Mouse (Mus musculus): Measurements from ENCODE around the gene Zfp91. TPM values are rescaled to one million over a fixed set of nuclear protein-coding genes. Genes with fewer than 3 reads are reported as not detected.
A peak's percentile ranks its signal among the peaks of the same experiment; 100 is the strongest.

Gene Zfp91
- polyA plus RNA-seq, 1 experiment from 2014 or later: 13.8 TPM

DNA sequence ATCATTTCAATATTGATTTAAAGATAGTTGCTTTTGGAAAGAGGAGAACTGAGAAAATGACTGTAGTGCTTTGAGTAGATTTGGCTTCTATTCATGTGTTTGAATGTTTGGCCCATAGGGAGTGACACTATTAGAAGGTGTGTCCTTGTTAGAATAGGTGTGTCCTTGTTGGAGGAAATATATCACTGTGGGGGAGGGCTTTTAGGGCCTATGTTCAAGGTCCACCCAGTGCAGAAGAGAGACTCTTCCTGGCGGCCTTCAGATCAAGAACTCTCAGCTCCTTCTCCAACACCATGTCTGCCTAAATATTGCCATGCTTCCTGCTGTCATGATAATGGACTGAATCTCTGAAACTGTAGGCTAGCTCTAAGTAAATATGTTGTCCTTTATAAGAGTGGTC is 8.3 kb upstream of the Zfp91 start:
- no peak overlapping the region for H3K4me3 ChIP-seq
- no peak for ATAC-seq (ENCODE audit: insufficient number of reproducible peaks, low FRiP score, low TSS enrichment, low read depth)
- H3K4me1 ChIP-seq: no peaks in the 10 kb centered on the region
- H3K9ac ChIP-seq: no peak overlapping the region
- H3K9me3 ChIP-seq: no peaks in the 10 kb centered on the region
- 100% methylated on average over 1 of the region's 1 CpGs for WGBS
- no peaks in the 10 kb centered on the region for H3K27me3 ChIP-seq
- no peak overlapping the region for H3K4me2 ChIP-seq
- H3K36me3 ChIP-seq: no peaks in the 10 kb centered on the region
- H3K27ac ChIP-seq: no peak overlapping the region

- WGBS: 75% methylated on average over 3 of the region's 3 CpGs
- no peak overlapping the region for H3K4me2 ChIP-seq
- H3K9ac ChIP-seq: no peak overlapping the region
- no peak for ATAC-seq (ENCODE audit: insufficient number of reproducible peaks, low FRiP score, low TSS enrichment, low read depth)
- no peaks in the 10 kb centered on the region for H3K4me1 ChIP-seq
- no peak overlapping the region for H3K4me3 ChIP-seq
- no peaks in the 10 kb centered on the region for H3K9me3 ChIP-seq
- H3K36me3 ChIP-seq: no peaks in the 10 kb centered on the region
- H3K27me3 ChIP-seq: no peaks in the 10 kb centered on the region
- H3K27ac ChIP-seq: no peak overlapping the region
Measured at GRCm38 (mm10) chr19:12802830-12803229, 6.9 kb upstream of the Zfp91 start.

DNA sequence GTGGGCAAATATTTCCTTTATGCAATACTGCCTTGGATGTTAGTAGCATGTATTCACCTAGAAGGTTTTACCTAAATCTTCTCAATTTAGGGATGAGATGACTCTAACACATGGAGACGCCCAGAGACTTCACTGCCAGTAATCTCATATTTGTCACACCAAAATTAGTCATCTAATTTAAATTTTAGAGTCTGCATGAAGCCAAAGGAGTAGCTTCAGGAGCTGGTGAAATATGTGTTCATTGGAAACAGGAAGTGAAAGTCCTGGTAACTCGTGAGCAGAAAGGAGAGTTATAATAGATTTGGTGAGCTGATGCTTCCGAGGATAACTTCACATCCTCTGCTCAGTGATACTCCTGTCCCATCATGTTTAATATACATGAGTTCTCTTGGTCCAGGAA is 5.1 kb upstream of the Zfp91 start:
- Histone ChIP-seq H3K27me3 (no peaks in the 10 kb centered on the region), H3K4me1 (no peaks in the 10 kb centered on the region), H3K9me3 (no peaks in the 10 kb centered on the region), H3K27ac (no peak overlapping the region), H3K36me3 (no peaks in the 10 kb centered on the region), H3K9ac (no peak overlapping the region), H3K4me2 (no peak overlapping the region), H3K4me3 (no peak overlapping the region)
- no peak for ATAC-seq (ENCODE audit: insufficient number of reproducible peaks, low FRiP score, low TSS enrichment, low read depth)
- 65% methylated on average over 3 of the region's 3 CpGs for WGBS

GRCm38 (mm10) chr19:12800621-12801020 is 4.7 kb upstream of the Zfp91 start:
- H3K9ac ChIP-seq: no peak overlapping the region
- no peaks in the 10 kb centered on the region for H3K27me3 ChIP-seq
- no peak overlapping the region for H3K4me2 ChIP-seq
- no peaks in the 10 kb centered on the region for H3K9me3 ChIP-seq
- H3K36me3 ChIP-seq: no peaks in the 10 kb centered on the region
- H3K4me3 ChIP-seq: no peak overlapping the region
- no peak overlapping the region for H3K27ac ChIP-seq
- ATAC-seq (ENCODE audit: insufficient number of reproducible peaks, low FRiP score, low TSS enrichment, low read depth): no peak
- no peaks in the 10 kb centered on the region for H3K4me1 ChIP-seq
- 74% methylated on average over 2 of the region's 2 CpGs for WGBS

GRCm38 (mm10) chr19:12799081-12799480 is 3.2 kb upstream of the Zfp91 start:
- no peak overlapping the region for H3K4me3 ChIP-seq
- no peak for ATAC-seq (ENCODE audit: insufficient number of reproducible peaks, low FRiP score, low TSS enrichment, low read depth)
- no peaks in the 10 kb centered on the region for H3K9me3 ChIP-seq
- H3K4me1 ChIP-seq: no peaks in the 10 kb centered on the region
- WGBS: 83% methylated on average over 3 of the region's 3 CpGs
- H3K4me2 ChIP-seq: no peak overlapping the region
- no peak overlapping the region for H3K9ac ChIP-seq
- H3K36me3 ChIP-seq: no peaks in the 10 kb centered on the region
- no peaks in the 10 kb centered on the region for H3K27me3 ChIP-seq
- H3K27ac ChIP-seq: no peak overlapping the region

DNA sequence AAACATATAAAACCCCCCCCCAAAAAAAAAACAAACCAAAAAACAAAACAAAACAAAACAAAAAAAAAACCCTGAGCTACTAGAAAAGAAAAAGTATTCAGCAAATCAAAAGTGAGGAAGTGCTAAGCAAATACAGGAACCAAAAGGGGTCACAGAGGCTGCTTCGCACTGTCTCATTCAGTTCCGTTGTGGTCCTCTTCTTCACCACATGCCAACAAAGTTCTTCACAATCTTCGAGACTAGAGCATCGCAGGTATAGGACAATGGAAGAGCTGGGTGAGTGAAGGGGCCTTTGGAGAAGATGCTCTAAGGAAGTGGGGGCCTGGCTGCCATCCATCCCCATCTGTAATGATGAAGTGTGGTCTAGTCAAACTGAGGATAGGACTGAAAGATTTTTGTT is 2.5 kb upstream of the Zfp91 start:
- Histone ChIP-seq H3K27me3 (no peaks in the 10 kb centered on the region), H3K9me3 (no peaks in the 10 kb centered on the region), H3K9ac (no peak overlapping the region), H3K27ac (no peak overlapping the region), H3K4me2 (no peak overlapping the region), H3K36me3 (no peaks in the 10 kb centered on the region), H3K4me1 (no peaks in the 10 kb centered on the region), H3K4me3 (no peak overlapping the region)
- no peak for ATAC-seq (ENCODE audit: insufficient number of reproducible peaks, low FRiP score, low TSS enrichment, low read depth)
- WGBS: 80% methylated on average over 4 of the region's 4 CpGs

GRCm38 (mm10) chr19:12797071-12797470 is 1.1 kb upstream of the Zfp91 start:
- H3K27me3 ChIP-seq: no peaks in the 10 kb centered on the region
- 0 out of 2 replicates have a peak, but pooled peaks cover 2% of the 10 kb centered on the region for H3K4me1 ChIP-seq
- ATAC-seq (ENCODE audit: insufficient number of reproducible peaks, low FRiP score, low TSS enrichment, low read depth): no peak
- no peaks in the 10 kb centered on the region for H3K36me3 ChIP-seq
- H3K9ac ChIP-seq: peak overlapping the region; percentile 50; the same call in 1 of the 2 replicates
- no peaks in the 10 kb centered on the region for H3K9me3 ChIP-seq
- peak overlapping the region; percentile 70 for H3K4me2 ChIP-seq
- under 1% methylated on average over 7 of the region's 7 CpGs for WGBS
- peak overlapping the region; percentile 99 for H3K4me3 ChIP-seq
- peak overlapping the region; percentile 100 for H3K27ac ChIP-seq

GRCm38 (mm10) chr19:12796328-12796931 is 504 bp upstream of the Zfp91 start:
- H3K27me3 ChIP-seq: no peaks in the 10 kb centered on the region
- peak overlapping the region; percentile 50 for H3K9ac ChIP-seq
- H3K4me1 ChIP-seq: peaks cover 2% of the 10 kb centered on the region; the same call in 1 of the 2 replicates
- ATAC-seq (ENCODE audit: insufficient number of reproducible peaks, low FRiP score, low TSS enrichment, low read depth): no peak; the same call in 1 of the 2 replicates
- H3K9me3 ChIP-seq: no peaks in the 10 kb centered on the region
- WGBS: under 1% methylated on average over 29 of the region's 29 CpGs
- no peaks in the 10 kb centered on the region for H3K36me3 ChIP-seq
- H3K27ac ChIP-seq: peak overlapping the region; percentile 100
- H3K4me3 ChIP-seq: peak overlapping the region; percentile 99
- peak overlapping the region; percentile 70 for H3K4me2 ChIP-seq

- Histone ChIP-seq H3K9me3 (no peaks in the 10 kb centered on the region), H3K4me1 (peaks cover 2% of the 10 kb centered on the region; the same call in 1 of the 2 replicates), H3K27ac (peak overlapping the region; percentile 100), H3K4me3 (peak overlapping the region; percentile 99), H3K36me3 (no peaks in the 10 kb centered on the region), H3K9ac (peak overlapping the region; percentile 97), H3K27me3 (no peaks in the 10 kb centered on the region), H3K4me2 (peak overlapping the region; percentile 52)
- under 1% methylated on average over 44 of the region's 63 CpGs for WGBS
- peak; percentile 5; the same call in 1 of the 2 replicates for ATAC-seq (ENCODE audit: insufficient number of reproducible peaks, low FRiP score, low TSS enrichment, low read depth)
Measured at GRCm38 (mm10) chr19:12795110-12795509, 816 bp downstream of the Zfp91 start.

- peak overlapping the region; percentile 100 for H3K27ac ChIP-seq
- under 1% methylated on average over 36 of the region's 39 CpGs for WGBS
- H3K4me1 ChIP-seq: peaks cover 2% of the 10 kb centered on the region; the same call in 1 of the 2 replicates
- H3K9me3 ChIP-seq: no peaks in the 10 kb centered on the region
- peak overlapping the region; percentile 99 for H3K4me3 ChIP-seq
- peak overlapping the region; percentile 52 for H3K4me2 ChIP-seq
- peak overlapping the region; percentile 97 for H3K9ac ChIP-seq
- peak; percentile 57 for ATAC-seq (ENCODE audit: insufficient number of reproducible peaks, low FRiP score, low TSS enrichment, low read depth)
- no peaks in the 10 kb centered on the region for H3K36me3 ChIP-seq
- no peaks in the 10 kb centered on the region for H3K27me3 ChIP-seq
Measured at GRCm38 (mm10) chr19:12794056-12795044, 1.6 kb downstream of the Zfp91 start.

GRCm38 (mm10) chr19:12792374-12792773 is 3.6 kb downstream of the Zfp91 start:
- no peak overlapping the region for H3K4me3 ChIP-seq
- no peak for ATAC-seq (ENCODE audit: insufficient number of reproducible peaks, low FRiP score, low TSS enrichment, low read depth)
- no peaks in the 10 kb centered on the region for H3K36me3 ChIP-seq
- no peak overlapping the region for H3K27ac ChIP-seq
- H3K27me3 ChIP-seq: no peaks in the 10 kb centered on the region
- H3K9me3 ChIP-seq: no peaks in the 10 kb centered on the region
- no peak overlapping the region for H3K4me2 ChIP-seq
- H3K9ac ChIP-seq: no peak overlapping the region
- H3K4me1 ChIP-seq: peaks cover 2% of the 10 kb centered on the region; the same call in 1 of the 2 replicates

- Histone ChIP-seq H3K27ac (no peak overlapping the region), H3K9me3 (no peaks in the 10 kb centered on the region), H3K4me2 (no peak overlapping the region), H3K4me1 (no peaks in the 10 kb centered on the region; the same call in 1 of the 2 replicates), H3K4me3 (no peak overlapping the region), H3K9ac (no peak overlapping the region), H3K27me3 (no peaks in the 10 kb centered on the region), H3K36me3 (no peaks in the 10 kb centered on the region)
- ATAC-seq (ENCODE audit: insufficient number of reproducible peaks, low FRiP score, low TSS enrichment, low read depth): no peak
- WGBS: 35% methylated on average over 4 of the region's 4 CpGs
Measured at GRCm38 (mm10) chr19:12787721-12788120, 8.2 kb downstream of the Zfp91 start.

Measured in limb, embryonic 15.5 days (tissue).